Mouse (Mus musculus) embryo, embryonic 10.5 days (tissue): ENCODE results near the gene Uevld.
A peak's percentile ranks its signal among the peaks of the same experiment; 100 is the strongest.
"Not testable (repeated sequence)": the region's sequence is repeated elsewhere in the genome, so short reads cannot be mapped to it uniquely, and the experiment has no call there.

Source experiments
- DNase-seq: peaks from one replicate; pipeline ENCODE4 v3.0.0-alpha.2; 2015; ENCODE audit warnings: low spot score

The Uevld gene

DNA sequence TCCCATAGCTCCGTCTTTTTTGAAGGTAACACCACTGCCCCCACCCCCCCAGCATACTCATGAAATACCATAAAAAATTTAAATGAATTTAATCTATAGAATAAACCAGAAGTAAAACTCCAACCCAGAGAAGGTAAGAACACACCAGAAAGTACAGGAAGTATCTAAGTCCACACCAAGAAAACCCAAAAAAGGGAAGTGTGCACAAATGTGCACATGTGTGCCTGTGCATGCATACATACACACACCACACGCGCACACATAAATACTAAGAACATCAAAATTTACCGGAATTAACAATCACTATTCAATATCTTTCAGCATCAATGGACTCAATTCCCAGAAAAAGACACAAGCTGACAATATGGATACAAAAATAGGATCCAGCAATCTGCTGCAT, 11.6 kb upstream of the Uevld start:
- DNase-seq, result no peak

DNA sequence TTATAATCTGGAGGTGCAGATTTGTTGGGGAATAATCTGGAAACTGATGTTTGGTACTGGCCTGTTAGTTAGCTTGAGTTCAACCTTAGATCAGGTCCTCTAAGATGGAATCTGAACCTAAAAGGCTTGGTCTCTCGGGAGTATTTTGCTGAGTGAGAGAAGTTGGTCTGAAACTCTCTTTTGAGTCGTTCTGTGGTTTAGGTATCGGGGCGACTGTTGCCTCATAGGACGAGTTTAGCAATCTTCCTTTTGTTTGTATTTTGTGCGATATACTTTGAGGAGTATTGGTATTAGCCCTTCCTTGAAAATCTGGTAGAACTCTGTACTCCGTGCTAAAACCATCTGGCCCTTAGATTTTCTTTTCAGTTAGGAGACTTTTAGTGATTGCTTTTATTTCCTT, 5.7 kb upstream of the Uevld start:
- no peak for DNase-seq

DNA sequence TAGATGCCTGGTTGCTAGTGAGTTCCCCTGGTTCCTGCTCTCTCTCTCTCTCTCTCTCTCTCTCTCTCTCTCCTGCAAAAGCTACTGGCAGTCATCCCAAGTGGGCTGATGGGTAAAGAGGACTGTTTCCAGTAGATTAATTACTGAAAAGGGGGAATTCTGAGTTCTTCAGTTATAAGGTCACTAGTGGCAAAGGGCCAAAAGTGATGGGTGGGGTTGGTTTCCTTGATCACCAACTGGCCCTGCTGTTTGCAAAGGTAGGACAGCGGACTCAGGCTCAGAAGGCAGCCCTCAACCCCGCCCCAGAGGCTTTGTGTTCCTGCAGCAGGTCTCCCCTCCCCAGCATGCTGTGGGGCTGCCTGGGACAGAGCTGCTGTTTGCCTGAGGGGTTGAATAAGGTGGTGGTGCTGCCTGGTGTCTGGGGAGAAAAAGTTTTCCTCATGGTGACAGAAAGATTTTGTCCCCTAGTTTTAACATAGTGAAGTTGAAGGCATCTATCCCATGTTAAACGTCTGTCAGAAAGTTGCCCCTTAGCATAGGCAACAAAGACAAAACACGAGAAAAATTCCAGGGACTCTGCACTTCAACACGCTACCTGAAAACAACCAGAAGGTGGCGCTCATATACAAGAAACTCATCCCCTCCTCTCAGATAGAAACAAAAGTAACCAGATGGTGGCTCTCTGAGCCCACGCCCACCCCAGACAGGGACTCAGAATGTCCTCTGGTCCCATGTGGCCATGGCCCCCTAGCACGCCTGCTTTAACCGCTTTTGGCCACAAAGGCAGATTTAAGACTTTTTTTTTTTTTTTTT, 4.7 kb upstream of the Uevld start:
- DNase-seq, result peak; percentile 95

DNA sequence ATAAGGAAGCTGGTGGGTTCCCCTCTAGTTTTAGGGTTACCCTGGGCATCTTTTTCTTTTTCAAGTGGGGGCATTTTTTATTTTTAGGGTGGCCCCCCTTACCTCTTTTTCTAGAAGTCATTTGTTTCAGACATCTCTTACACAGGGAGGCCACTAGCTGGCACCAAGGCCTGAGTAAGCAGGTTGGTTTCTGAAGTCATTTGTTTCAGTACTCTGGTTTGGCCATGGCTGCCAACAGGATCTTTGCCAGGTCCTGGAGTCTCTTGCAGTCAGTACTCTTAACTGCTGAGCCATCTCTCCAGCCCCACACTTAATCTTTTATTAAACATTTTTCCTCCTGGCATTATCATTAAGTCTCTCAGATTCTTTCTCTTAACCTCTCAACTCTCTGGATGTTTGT, 3.8 kb upstream of the Uevld start:
- no peak for DNase-seq

DNA sequence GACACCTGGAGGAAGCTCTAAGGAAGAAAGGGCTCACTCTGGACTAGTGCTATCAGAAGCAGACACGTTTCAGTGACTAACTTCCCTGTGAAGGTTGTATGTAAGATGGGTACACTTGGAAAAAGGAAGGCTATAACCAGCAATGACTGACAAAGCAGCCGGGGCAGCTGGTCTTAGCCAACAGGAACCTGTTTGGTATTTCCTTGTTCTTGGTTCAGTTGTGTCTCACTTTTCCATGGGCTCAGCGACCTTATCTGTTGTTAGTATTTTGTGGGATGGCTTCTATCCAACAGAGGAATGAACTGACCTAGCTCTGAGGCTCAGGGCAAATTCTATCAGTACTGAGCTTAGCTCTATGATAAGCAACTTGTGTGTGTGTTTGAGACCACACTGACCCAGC, 2.7 kb upstream of the Uevld start:
- no peak for DNase-seq

DNA sequence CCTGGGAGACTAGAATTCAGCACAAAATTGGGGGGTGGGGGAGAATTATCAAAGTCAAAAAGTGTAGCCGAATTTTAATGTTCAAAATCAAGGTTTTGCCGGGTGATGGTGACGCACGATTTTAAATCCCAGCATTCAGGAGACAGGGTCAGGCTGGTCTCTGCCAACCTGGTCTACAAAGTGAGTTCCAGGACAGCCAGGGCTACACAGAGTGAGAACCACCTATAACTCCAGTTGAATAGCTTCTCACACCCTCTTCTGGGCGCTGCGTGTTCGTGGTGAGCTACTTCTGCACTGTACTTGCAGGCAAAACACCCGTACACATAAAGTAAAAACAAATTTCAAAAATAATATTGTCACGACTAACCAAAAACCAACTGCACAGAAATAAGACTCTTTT, 526 bp upstream of the Uevld start:
- no peak for DNase-seq

DNA sequence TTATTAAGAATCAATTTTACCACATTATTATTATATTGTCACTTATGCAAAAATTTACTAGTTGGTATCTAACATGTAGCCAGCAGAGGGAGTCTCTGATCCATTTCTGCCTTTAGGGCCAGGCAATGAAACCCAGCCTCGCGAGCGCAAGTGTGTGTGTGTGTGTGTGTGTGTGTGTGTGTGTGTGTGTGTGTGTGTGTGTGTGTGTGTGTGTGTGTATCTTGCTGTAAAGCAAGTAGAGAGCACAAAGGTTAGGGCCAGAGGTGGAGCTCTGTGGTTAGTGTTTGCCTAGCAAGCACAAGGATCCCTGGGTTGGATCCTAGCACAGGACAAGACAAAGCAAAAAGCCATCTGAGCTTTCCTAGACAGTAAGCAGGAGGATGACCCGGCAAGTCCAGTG, 22.5 kb downstream of the Uevld start:
- DNase-seq, result peak; percentile 49

DNA sequence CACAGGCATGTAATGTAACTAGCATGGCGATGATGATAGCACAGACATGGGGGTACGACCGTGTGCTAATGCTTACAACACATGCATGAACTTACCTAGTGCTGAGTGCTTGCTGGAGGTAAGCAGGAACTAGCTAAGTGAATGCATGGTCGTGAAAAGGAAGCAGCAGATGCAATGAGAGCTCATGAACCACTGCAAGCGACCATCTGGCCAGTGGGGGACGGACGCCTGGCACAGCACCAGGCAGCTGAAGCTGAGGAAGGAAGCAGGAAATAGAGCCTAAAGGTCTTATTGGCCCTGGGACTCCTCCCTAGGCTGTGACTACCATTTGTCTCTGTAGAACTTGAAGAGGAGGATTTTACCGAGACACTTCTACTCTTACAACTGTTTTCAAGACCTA, 23.5 kb downstream of the Uevld start:
- no peak for DNase-seq

DNA sequence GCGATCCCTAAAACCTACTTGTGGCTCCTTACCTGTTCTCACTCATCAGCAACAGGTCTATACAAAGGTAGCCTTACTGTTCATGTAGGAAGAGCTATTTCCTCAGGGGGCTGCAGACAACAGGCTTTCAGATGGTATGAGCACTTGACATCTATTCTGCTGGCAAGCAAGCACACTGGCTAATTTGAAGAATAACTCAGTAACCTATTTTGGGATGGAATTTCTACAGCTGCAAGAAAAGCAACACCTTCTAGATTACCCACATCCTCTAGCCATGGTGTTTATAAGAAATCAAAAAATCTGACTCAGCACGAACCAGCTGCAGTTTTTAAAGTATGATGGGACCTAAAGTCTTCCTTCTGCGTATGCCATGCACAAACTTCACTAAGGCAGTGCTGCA, 27.0 kb downstream of the Uevld start:
- no peak for DNase-seq

DNA sequence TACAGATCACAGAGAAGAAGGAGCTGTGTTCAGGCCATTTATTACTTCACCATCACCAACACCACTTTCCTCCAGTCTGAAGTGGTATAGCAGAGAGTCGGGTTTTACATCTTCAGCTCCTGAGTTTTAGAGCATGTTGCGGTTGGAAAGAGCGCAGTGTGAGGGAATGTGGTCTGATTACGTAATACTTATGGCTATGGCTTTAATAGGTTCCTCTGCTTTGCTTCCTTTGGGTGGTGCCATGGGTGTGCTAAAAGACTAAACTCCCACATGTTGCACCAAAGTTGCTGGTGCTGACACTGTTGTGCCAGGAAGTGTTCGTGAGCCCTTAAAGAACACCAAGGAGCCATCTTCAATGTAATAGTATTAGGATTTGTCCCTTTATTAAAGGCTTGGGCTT, 30.0 kb downstream of the Uevld start:
- DNase-seq, result no peak

DNA sequence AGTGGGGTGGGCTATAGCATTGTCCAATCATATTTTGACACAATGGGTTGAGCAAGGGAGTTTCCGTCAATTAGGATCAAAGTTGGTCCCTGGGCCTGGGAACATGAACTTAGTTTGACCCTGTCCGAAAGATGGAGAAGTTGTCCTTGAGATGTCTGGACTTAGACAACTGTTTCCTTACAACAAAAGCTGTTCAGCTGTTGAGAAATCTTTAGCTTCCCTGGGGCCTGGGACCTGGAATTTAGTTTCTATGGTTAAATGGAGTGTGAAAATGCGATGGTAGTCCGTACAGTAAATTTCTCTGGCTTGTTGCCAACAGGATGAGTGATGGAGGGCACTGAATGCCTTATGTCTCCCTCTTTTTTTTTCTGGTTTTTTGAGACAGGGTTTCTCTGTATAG, 36.3 kb downstream of the Uevld start:
- no peak for DNase-seq

DNA sequence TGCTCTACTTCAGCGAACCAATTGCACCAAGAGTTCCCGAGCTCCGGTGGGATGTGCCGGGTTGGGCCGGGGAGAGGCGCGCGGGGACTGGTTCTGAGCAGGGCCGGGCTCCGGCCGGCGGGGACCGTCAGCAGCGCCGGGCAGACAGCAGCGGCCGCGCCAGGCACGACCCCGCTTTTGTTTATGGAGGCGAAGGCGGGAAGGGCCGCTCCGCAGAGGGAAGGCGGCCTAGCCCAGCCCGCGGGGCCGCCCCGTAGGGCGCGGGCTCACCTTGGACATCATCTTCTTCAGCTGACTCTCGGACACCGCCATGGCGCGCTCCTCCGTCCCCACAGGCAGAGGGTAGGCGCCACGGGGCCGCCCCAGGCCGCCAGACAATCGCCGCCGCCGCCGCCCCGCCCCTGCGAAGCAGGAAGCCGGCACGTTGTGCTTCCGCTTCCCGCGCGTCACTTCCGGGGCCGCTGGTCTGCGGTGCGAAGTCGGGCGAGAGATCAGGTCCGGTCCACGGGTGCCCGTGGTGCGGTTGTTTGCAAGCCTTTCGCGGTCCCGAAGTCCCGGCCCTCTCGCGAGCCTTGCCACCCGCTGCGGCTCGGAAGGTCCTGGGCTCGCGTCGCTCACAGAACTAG, 38.7 kb downstream of the Uevld start, which contains the start of gene Tsg101:
Tsg101 (minus strand) TSS at position 419 of the 626 bp plus-strand sequence.
- DNase-seq, result peak; percentile 92

DNA sequence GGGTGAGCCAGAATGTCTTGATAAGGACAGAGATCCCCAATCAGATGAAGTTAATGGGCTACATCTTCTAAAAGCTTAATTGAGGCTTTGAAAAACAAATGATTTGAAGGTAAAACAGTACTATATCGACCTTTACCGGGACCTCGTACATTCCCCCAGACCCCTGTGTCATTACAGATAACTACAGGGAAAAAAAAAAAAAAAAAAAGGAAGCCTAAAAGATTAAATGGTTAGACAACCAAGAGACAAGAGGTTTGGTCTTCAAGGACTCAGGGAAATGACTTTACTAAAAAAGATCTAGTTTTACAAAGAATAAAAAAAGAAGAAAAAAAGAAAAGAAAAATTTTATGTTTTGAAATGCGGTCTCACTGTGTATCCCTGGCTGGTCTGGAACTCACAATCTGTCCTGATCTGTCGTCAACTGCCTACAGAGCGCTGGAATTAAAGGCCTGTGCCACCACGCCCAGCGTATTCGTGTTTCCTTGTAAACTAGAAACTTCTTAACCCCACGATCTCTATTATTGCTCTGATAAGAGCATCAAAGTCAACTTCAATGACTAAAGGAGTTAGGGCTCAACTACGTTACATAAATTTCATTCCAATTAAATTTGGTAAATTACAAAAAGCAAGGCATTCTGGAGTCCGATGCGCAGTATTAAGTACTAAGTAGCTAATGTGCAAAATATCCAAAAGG, 39.5 kb downstream of the Uevld start:
- DNase-seq, result peak; percentile 65

DNA sequence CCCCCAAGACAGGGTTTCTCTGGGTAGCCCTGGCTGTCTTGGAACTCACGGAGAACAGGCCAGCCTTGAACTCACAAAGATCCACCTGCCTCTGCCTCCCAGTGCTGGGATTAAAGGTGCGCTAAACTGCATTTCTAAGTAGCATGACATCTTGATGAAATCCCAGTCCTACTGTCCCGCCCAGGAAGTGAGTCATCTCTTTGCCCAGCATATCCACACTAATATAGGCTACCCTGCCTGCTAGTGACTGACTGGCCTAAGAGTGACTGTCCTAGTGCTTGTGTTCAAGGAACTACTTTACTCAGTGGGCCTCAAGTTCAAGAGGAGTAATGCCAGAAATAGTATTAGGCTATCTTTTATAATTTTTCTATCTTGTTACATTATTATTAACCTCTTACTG, 42.0 kb downstream of the Uevld start:
- no peak for DNase-seq

DNA sequence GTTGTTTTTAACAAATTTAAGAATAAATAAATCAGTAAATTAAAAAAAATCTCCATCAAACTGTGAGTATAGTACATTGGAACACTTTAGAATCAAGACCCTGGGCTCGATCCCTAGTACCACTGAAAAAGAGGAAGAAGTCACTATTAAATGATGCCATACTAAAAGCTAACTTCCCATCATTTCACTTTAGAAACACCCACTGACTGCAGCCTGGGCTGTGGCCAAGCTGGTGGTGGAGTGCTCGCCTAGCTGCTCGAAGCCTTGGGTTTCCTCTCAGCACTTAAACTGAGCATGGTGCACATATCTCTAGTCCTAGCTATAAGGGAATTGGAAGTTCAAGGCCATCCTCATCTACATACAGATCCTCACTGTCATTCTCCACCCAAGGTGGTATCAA, 47.1 kb downstream of the Uevld start:
- DNase-seq, result no peak

DNA sequence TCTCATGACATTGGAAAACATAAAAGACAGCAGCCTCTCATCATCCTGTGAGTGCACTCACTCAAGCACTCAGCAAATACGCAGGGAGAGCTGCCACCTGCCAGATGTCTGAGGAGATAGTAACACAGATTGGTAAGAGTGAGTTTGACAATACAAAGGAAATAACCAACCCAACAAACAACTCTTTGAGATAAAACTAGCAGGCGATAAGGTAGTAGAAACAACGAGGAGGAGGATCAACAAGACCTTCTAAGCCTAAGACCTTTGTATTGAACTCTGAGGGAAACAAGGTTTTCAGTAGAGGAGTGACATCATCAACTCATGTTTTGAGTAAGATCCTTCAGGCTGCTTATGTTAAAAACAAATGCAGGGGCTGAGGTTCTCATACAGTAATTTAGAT, 59.0 kb downstream of the Uevld start:
- DNase-seq, result no peak

DNA sequence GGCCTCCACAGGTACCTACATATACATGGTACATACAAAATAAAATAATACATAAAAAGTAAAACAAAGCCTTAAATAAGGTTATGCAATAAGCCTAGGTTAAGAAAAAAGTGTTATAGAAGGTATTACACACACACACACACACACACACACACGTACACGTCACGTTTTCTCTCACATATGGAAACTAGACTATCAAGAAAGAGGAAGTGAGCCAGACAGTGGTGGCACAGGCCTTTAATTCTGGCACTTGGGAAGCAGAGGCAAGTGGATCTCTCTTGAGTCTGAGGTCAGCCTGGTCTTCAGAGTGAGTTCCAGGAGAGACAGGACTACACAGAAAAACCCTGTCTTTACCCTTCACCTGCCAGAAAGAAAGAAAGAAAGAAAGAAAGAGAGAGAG, 62.8 kb downstream of the Uevld start:
- DNase-seq, result no peak

DNA sequence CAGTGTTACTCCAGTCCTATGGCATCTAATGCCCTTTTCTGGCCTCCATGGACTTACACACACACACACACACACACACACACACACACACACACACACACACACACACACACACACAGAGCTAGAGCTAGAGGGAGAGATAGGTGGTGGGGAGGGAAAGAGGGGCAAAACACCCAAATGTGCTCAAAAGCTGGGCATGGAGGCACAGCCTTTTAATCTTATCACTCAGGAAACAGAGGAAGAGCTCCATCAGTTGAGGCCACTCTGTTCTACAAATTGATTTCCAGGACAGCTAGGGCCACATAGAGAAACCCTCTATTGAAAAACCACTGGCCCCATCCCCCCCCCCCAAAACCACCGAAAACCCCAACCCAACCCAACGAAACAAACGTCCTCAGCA, 75.0 kb downstream of the Uevld start:
- DNase-seq, result no peak

DNA sequence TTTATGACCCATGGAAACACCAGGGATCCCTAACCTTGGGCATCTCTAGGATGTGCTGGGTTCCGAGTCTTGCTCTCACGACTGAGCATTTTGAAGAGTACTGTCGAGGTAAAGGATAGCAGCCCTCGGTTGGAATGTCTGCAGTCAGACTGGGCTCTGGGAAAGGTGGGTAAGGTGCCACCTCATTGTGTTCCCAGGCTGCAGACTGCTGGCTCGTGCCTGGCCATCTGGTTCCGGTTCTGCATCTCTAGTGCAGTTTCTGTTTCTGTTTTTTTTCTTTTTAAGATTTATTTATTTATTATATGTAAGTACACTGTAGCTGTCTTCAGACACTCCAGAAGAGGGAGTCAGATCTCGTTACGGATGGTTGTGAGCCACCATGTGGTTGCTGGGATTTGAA, 76.4 kb downstream of the Uevld start:
- DNase-seq, result not testable (repeated sequence)

DNA sequence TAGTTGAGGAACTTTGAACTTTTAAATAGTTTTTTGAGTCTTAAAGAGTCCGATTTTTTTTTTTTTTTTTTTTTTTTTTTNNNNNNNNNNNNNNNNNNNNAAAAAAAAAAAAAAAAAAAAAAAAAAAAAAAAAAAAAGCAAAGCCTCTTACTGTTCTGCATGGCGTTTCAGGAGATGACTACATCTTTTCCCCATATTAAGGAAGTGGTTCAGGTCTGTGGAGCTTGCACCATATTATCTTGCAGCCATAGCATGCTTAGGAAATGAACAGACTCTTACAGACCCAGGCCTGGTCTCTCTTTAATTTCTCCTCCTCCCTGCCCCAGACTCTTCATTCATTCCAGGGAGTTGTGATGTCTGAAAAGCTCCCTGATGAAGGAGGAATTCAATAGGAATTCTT, 77.3 kb downstream of the Uevld start:
- no peak for DNase-seq

DNA sequence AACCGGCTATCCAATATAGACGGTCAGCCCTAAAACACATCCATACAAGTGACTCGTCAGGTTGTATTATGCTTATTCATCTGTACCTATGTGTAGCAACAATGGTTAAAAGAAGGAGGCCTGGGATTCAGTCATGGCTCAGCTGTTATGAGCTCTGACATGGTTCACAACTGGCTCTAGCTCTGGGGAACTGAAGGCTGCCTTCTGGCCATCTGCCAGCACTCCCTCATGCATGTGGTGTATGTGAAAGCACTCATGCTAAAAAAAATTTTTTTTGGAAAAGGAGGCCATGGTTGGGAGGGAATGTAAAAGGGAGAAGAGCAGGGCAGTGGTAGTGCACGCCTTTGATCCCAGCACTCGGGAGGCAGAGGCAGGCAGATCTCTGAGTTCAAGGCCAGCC, 78.5 kb downstream of the Uevld start:
- DNase-seq, result no peak

DNA sequence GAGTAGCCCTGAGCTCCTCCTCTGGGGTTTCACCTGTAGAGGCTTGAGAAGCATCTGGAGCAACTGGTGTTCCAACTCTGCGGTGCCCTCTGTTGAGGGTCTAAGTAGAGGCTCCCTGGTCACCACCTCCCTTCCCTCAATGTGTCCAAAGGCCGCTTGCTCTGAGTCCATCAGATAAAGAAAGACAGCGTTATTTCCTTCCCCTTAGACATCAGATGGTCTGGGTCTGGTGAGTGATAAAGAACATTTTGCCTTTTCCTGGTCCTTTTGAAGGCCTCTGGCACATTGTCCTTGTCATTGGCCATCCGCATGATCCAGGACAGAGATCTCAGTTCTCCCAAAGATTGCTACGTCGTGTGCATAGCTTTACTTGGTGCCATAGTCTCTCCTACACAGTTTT, 81.1 kb downstream of the Uevld start:
- no peak for DNase-seq

DNA sequence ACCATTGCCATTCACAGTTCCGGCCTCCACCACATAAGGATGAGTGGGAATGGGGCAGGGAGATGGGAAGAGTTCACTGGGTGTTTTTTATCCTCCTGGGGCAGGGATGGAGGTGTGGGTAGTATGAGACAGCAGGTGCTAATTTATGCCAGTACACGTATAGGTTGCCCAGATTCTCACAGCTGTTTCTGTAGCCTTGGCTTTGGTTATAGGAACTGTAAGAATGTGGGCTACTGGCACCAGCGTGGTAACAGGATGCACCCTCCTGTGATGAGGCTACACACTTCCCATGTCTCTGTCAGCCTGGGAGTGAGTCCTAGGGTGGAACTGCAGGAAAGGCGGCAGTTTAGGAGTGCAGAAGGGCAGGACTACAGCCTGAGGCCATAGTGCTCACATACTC, 81.5 kb downstream of the Uevld start:
- DNase-seq, result no peak
